Mouse (Mus musculus) hindbrain, embryonic 15.5 days (tissue): ENCODE measurements around the gene Mcu. TPM values are rescaled to one million over a fixed set of nuclear protein-coding genes. Genes with fewer than 3 reads are reported as not detected.

Source experiments
- ATAC-seq: fragments of 200-750 bp; cut with Nextera tagmentation; 2 replicates; pipeline ENCODE4 v1.8.0; 2017; ENCODE audit warnings: low read depth, moderate number of reproducible peaks, moderate TSS enrichment; ENCODE audit not compliant: low FRiP score
- H3K27ac ChIP-seq: fragments of 300-500 bp; sonication (generic); replicated peaks from 2 replicates; pipeline ENCODE4 v1.5.1; 2015; ENCODE audit warnings: mild to moderate bottlenecking, inconsistent platforms
- H3K27me3 ChIP-seq: fragments of 300-500 bp; sonication (generic); 2 replicates; pipeline ENCODE4 v1.6.1; 2015; ENCODE audit warnings: control low read depth, inconsistent platforms
- H3K36me3 ChIP-seq: fragments of 300-500 bp; sonication (generic); 2 replicates; pipeline ENCODE4 v1.6.1; 2015; ENCODE audit warnings: control low read depth, inconsistent platforms
- H3K4me1 ChIP-seq: fragments of 300-500 bp; sonication (generic); replicated peaks from 2 replicates; pipeline ENCODE4 v1.6.1; 2015; ENCODE audit warnings: control low read depth, inconsistent platforms
- H3K4me2 ChIP-seq: fragments of 300-500 bp; sonication (generic); 2 replicates; pipeline ENCODE4 v1.6.1; 2015; ENCODE audit warnings: moderate library complexity, mild to moderate bottlenecking, inconsistent platforms
- H3K4me3 ChIP-seq: fragments of 300-500 bp; sonication (generic); 2 replicates; pipeline ENCODE4 v1.5.1; 2015; ENCODE audit warnings: mild to moderate bottlenecking, inconsistent platforms
- H3K9ac ChIP-seq: fragments of 300-500 bp; sonication (generic); 2 replicates; pipeline ENCODE4 v1.6.1; 2015; ENCODE audit warnings: inconsistent platforms
- H3K9me3 ChIP-seq: fragments of 300-500 bp; sonication (generic); 2 replicates; pipeline ENCODE4 v1.6.1; 2016; ENCODE audit warnings: control low read depth, inconsistent platforms
- WGBS: fragments of 180-500 bp; shearing (Covaris S2); methylation state at CpG from one replicate; pipeline ENCODE4 v1.1.7; 2015; 5-methylcytosine and 5-hydroxymethylcytosine counted together
- polyA plus RNA-seq: library from polyadenylated mRNA; unstranded; fragments of >200 nt; fragmentation: Nextera tagmentation; extraction: Ambion mirVana; gene quantifications from 2 replicates; pipeline ENCODE4 v1.2.1, GENCODE M21; 2015

Gene Mcu
- polyA plus RNA-seq = 31.7 and 34.6 TPM in 2 replicates

GRCm38 (mm10) chr10:59616522-59616921 is at the start of gene Mcu:
Gene Mcu, minus strand, starts transcription at chr10:59616692.
- Histone ChIP-seq H3K27me3 (no peaks in the 10 kb centered on the region), H3K36me3 (no peaks in the 10 kb centered on the region), H3K9me3 (no peaks in the 10 kb centered on the region), H3K4me1 (peaks cover 28% of the 10 kb centered on the region), H3K4me2 (peak within 1 kb of the TSS; percentile 90), H3K9ac (peak within 1 kb of the TSS; percentile 90), H3K4me3 (peak within 1 kb of the TSS; percentile 87), H3K27ac (peak within 1 kb of the TSS; percentile 88)
- under 1% methylated on average over 36 of the region's 36 CpGs for WGBS
- ATAC-seq = peak; percentile 100

GRCm38 (mm10) chr10:59665503-59666291 is 49.2 kb upstream of the Mcu start:
- no peak for ATAC-seq
- H3K9me3 ChIP-seq = no peaks in the 10 kb centered on the region
- 78% methylated on average over 13 of the region's 13 CpGs for WGBS
- H3K4me2 ChIP-seq = no peak overlapping the region
- no peak overlapping the region for H3K9ac ChIP-seq
- H3K4me3 ChIP-seq = no peak overlapping the region
- H3K36me3 ChIP-seq = no peaks in the 10 kb centered on the region
- H3K27ac ChIP-seq = no peak overlapping the region
- no peaks in the 10 kb centered on the region for H3K27me3 ChIP-seq
- 0 out of 2 replicates have a peak, but pooled peaks cover 3% of the 10 kb centered on the region for H3K4me1 ChIP-seq

DNA sequence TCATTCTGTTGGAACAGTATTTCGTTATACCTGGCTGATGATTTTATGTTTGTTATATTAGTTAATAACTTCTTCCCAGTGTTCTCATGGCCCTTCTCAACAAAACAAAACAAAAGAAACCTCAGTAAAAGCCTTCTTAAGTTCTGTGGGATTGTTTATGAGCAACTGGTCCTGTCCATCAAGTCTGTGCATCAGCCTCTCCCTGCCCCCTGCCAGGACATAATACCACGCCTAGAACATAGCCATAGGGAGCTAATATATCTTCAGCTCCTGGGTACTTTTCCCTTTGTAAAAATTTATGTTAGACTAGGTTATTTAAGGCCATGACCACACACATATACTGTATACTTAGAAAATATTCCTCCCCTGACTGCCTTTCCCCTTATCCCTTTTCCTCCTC is 48.3 kb upstream of the Mcu start:
- WGBS = 77% methylated on average over 2 of the region's 2 CpGs
- Histone ChIP-seq H3K4me1 (0 out of 2 replicates have a peak, but pooled peaks cover 3% of the 10 kb centered on the region), H3K9me3 (no peaks in the 10 kb centered on the region), H3K27me3 (no peaks in the 10 kb centered on the region), H3K4me3 (no peak overlapping the region), H3K9ac (no peak overlapping the region), H3K4me2 (no peak overlapping the region), H3K27ac (no peak overlapping the region), H3K36me3 (no peaks in the 10 kb centered on the region)
- ATAC-seq = no peak

- no peak overlapping the region for H3K4me3 ChIP-seq
- H3K27ac ChIP-seq = no peak overlapping the region
- no peak for ATAC-seq
- no peaks in the 10 kb centered on the region for H3K9me3 ChIP-seq
- no peaks in the 10 kb centered on the region for H3K36me3 ChIP-seq
- no peak overlapping the region for H3K9ac ChIP-seq
- no peaks in the 10 kb centered on the region for H3K4me1 ChIP-seq
- no peaks in the 10 kb centered on the region for H3K27me3 ChIP-seq
- no peak overlapping the region for H3K4me2 ChIP-seq
- WGBS = 84% methylated on average over 13 of the region's 13 CpGs
Observed at GRCm38 (mm10) chr10:59656799-59657198, 40.3 kb upstream of the Mcu start.

GRCm38 (mm10) chr10:59646821-59647378 is 30.4 kb upstream of the Mcu start:
- no peaks in the 10 kb centered on the region for H3K4me1 ChIP-seq
- 83% methylated on average over 5 of the region's 5 CpGs for whole genome bisulfite sequencing
- H3K27me3 ChIP-seq = no peaks in the 10 kb centered on the region
- ATAC-seq = no peak
- no peaks in the 10 kb centered on the region for H3K36me3 ChIP-seq
- no peak overlapping the region for H3K27ac ChIP-seq
- H3K4me3 ChIP-seq = no peak overlapping the region
- no peak overlapping the region for H3K4me2 ChIP-seq
- H3K9ac ChIP-seq = no peak overlapping the region
- H3K9me3 ChIP-seq = peaks cover 6% of the 10 kb centered on the region; the same call in 1 of the 2 replicates

GRCm38 (mm10) chr10:59645153-59645552 is 28.7 kb upstream of the Mcu start:
- Histone ChIP-seq H3K4me1 (no peaks in the 10 kb centered on the region), H3K4me3 (no peak overlapping the region), H3K9me3 (peaks cover 6% of the 10 kb centered on the region; the same call in 1 of the 2 replicates), H3K27me3 (no peaks in the 10 kb centered on the region), H3K9ac (no peak overlapping the region), H3K4me2 (no peak overlapping the region), H3K27ac (no peak overlapping the region), H3K36me3 (no peaks in the 10 kb centered on the region)
- ATAC-seq = no peak
- 84% methylated on average over 4 of the region's 4 CpGs for WGBS

DNA sequence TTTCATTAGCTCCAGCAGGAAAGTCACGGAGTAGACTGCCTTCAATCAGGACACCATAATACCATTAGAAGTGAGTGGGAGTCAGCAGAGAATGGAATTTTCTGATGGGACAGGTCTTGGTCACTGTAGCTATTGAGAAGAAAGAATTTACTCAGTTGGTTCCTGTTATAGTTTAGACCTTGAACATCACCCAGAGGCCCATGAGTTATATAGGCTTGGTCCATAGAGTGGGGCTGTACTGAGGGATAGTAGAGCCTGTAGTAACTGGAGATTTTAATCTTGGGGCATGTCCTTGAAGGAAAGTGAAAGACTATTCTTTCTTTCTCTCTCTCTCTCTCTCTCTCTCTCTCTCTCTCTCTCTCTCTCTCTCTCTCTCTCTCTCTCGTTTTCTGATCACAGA is 28.2 kb upstream of the Mcu start:
- Histone ChIP-seq H3K4me1 (no peaks in the 10 kb centered on the region), H3K36me3 (no peaks in the 10 kb centered on the region), H3K9ac (no peak overlapping the region), H3K4me3 (no peak overlapping the region), H3K27ac (no peak overlapping the region), H3K27me3 (no peaks in the 10 kb centered on the region), H3K9me3 (peaks cover 2% of the 10 kb centered on the region; the same call in 1 of the 2 replicates), H3K4me2 (no peak overlapping the region)
- WGBS = 69% methylated on average over 2 of the region's 2 CpGs
- ATAC-seq = no peak

DNA sequence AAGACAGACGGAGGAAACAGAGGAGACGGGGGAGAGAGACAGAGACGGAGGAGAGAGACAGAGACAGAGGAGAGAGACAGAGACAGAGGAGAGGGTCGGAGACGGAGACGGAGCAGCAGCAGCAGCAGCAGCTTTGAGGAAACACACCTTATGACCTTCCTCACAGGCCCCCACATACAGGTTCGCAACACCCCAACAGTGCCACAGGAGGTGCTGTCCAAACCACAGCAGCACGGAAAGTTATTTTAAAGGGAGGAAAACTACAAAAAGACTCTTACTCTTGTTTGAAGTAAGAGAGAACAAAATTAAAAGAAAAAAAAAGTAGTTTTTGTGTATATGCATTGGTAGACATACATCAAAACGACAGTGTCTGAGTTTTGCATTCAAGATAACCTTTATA is 27.2 kb upstream of the Mcu start:
- no peak overlapping the region for H3K27ac ChIP-seq
- no peaks in the 10 kb centered on the region for H3K27me3 ChIP-seq
- H3K4me3 ChIP-seq = no peak overlapping the region
- H3K9me3 ChIP-seq = no peaks in the 10 kb centered on the region
- WGBS = 86% methylated on average over 9 of the region's 9 CpGs
- H3K36me3 ChIP-seq = no peaks in the 10 kb centered on the region
- no peak for ATAC-seq
- H3K9ac ChIP-seq = no peak overlapping the region
- H3K4me2 ChIP-seq = no peak overlapping the region
- H3K4me1 ChIP-seq = no peaks in the 10 kb centered on the region

GRCm38 (mm10) chr10:59642659-59643377 is 26.3 kb upstream of the Mcu start:
- H3K4me3 ChIP-seq = no peak overlapping the region
- no peak for ATAC-seq
- no peaks in the 10 kb centered on the region for H3K4me1 ChIP-seq
- H3K4me2 ChIP-seq = no peak overlapping the region
- no peak overlapping the region for H3K27ac ChIP-seq
- H3K27me3 ChIP-seq = no peaks in the 10 kb centered on the region
- 74% methylated on average over 8 of the region's 8 CpGs for WGBS
- H3K9me3 ChIP-seq = no peaks in the 10 kb centered on the region
- no peaks in the 10 kb centered on the region for H3K36me3 ChIP-seq
- no peak overlapping the region for H3K9ac ChIP-seq

DNA sequence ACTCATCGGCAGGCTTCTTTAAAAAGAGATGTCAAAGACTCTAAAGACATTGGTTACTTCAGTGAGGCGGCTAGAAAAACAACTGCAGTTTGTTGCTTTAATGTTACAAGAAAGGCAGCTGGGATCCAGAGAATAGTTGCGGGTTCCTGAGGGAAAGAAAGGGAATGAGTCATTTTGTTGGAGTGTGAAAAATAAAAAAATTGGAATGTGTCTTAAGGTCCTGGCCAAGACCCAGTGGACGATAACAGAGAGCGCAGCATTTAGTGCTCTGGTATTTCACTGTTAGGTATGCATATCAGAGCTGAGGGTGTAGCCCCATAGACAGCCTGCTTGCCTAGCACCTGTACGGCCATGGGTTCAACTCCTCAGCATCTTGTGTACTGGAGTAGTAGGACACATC is 22.1 kb upstream of the Mcu start:
- Histone ChIP-seq H3K27me3 (no peaks in the 10 kb centered on the region), H3K4me2 (no peak overlapping the region), H3K36me3 (no peaks in the 10 kb centered on the region), H3K9ac (no peak overlapping the region), H3K9me3 (no peaks in the 10 kb centered on the region), H3K27ac (no peak overlapping the region), H3K4me1 (no peaks in the 10 kb centered on the region), H3K4me3 (no peak overlapping the region)
- no peak for ATAC-seq
- 89% methylated on average over 6 of the region's 6 CpGs for WGBS

- no peaks in the 10 kb centered on the region for H3K9me3 ChIP-seq
- no peaks in the 10 kb centered on the region for H3K4me1 ChIP-seq
- no peaks in the 10 kb centered on the region for H3K27me3 ChIP-seq
- 89% methylated on average over 7 of the region's 7 CpGs for WGBS
- no peak overlapping the region for H3K4me3 ChIP-seq
- no peak overlapping the region for H3K27ac ChIP-seq
- no peak overlapping the region for H3K9ac ChIP-seq
- no peak overlapping the region for H3K4me2 ChIP-seq
- no peaks in the 10 kb centered on the region for H3K36me3 ChIP-seq
- ATAC-seq = no peak
Observed at GRCm38 (mm10) chr10:59637596-59638124, 21.2 kb upstream of the Mcu start.
